Mouse (Mus musculus) lung, adult 18-20 months (tissue): ENCODE data around the gene Ankrd10.
"Not testable (repeated sequence)": the region's sequence is repeated elsewhere in the genome, so short reads cannot be mapped to it uniquely, and the experiment has no call there.

Experiments
- DNase-seq, 2 experiments: peaks; one replicate each; pipeline ENCODE4 v3.0.0; 2022; ENCODE audit warnings: mixed read lengths in 2 of 2

Ankrd10 gene

GRCm38 (mm10) chr8:11608848-11609247 is 26.7 kb downstream of the Ankrd10 start:
- no peak for DNase-seq

GRCm38 (mm10) chr8:11602006-11602680 is 33.4 kb downstream of the Ankrd10 start:
- peak; percentile 51 to 64 for DNase-seq

- no peak for DNase-seq
These were observed 35.1 kb downstream of the Ankrd10 start for GRCm38 (mm10) chr8:11600301-11600951.

DNA sequence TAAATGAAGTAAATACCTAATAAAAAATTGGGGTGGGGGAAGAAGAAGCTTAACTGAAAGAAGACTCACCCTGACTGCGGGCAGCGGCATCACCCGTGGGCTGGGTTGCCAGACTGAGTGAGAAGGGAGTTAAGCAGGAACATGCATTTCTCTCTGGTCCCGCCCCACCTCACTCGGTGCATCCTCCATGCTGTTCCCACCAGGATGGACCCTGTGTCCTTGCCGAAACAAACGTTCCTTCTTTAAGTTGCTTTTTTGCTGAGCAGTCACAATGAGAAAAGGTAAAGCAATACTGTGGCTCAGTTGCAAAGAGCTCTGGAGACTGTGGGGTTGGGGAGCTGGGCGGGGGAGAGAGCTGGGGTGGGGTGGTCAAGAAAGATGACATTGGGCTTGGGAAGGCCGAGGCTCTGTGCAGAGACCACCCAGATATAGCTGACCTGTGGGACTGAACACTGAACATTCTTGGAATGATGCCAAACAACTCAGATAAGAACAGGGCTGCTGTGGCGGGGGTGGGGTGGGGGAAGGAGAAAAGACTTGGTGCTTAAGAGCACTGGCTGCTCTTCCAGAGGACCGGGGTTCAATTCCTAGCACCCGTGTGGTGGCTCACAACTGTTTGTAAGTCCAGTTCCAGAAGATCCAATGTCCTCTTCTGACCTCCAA is 42.2 kb downstream of the Ankrd10 start:
- no peak for DNase-seq

GRCm38 (mm10) chr8:11592296-11592695 is 43.3 kb downstream of the Ankrd10 start:
- no peak for DNase-seq

GRCm38 (mm10) chr8:11591837-11592236 is 43.7 kb downstream of the Ankrd10 start:
- no peak for DNase-seq

- DNase-seq: no peak
These were observed 49.2 kb downstream of the Ankrd10 start for GRCm38 (mm10) chr8:11586374-11586745.

DNA sequence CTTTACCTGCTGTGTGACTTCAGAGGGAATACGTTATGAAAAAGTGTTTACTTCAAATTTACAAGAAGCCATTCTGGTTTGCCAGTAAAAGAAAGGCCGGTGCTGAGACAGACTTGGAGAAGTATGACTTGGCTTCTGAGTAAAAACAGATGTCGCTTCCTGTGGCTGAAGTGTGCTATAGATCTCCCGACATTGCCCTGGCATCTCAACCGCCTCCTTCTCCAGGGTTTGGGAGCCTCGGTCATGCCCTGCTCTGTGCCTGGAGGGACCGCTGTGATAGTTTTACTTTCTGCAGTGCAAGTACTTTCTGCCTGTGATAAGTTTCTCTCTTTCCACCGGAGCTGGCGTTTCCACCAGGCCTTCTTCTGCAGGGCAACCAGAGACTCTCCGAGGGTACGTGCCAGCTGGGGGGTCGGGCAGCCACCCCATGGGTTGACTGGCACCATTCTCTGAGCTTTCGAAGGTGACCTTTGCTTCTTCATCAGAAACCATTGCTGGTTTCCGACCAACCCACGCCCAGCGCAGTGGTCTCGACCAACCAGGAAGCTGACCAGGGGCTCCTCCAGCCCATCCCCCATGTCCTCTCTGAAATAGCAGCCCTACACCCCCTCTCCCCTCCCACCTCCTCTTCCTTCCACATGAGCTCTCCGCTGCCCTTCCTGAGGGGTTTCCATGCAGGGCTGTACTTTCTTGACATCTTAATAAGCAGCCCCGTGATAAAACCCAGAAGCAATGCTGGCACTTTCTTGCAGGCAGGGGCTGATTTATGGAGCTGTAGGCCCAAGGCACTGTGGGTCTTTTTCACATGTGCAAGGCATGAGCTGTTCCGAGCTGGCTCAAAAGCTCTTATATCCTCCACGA is 49.8 kb downstream of the Ankrd10 start:
- no peak for DNase-seq

GRCm38 (mm10) chr8:11575604-11576384 is 59.8 kb downstream of the Ankrd10 start:
- peak; percentile 26 to 48 for DNase-seq

DNA sequence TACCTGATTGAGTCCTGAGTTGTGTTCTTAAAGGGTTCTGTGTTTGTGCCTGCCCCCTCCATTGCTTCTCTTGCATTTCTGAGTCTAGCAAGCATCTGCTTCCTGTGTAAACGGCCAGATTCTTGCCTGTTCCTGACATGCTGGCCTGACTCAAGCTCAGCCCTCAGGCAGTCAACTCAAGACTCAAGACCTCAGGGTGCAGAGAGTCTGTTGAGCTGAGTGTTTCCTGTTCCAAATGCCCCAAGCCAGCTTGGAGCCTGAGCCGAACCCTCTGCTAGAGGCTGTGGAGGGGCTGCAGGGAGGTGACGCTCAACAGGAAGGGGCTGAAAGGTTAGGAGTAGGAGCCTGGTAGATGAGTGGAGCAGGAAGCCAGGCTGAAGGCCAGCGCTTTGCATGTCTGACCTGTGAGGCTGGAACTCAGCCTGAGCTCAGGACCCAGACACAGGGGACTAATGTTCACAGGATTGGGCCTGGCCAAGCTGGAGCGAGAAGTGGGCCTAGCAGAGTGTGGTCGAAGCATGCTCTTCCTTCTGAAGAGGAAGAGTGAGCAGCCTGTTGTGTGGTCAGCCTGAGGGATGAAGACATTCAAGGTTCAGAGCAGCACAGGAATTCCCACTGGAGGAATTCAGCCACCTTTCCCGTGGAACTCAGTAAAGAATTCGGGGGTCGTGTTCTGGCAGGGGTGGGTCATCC is 60.5 kb downstream of the Ankrd10 start:
- DNase-seq: no peak

DNA sequence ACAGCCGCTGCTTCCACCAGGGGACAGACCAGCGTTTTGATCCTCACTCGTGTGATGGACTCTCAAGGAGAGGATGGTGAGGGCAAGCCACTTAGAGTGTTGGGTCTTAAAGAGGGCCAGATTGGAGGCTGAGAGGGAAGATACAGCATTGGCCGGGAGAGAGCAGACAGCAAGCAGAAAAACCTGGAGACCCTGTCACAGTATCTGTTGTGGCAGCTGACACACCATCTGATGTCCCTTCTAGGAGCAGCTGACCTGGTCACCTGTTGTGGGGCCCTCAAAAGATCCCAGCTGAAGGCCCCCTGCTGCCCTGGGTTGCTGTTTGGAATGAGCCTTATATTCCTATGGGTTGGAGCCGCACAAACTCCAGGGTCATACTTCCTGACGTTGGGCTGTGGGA is 63.1 kb downstream of the Ankrd10 start:
- no peak for DNase-seq

DNA sequence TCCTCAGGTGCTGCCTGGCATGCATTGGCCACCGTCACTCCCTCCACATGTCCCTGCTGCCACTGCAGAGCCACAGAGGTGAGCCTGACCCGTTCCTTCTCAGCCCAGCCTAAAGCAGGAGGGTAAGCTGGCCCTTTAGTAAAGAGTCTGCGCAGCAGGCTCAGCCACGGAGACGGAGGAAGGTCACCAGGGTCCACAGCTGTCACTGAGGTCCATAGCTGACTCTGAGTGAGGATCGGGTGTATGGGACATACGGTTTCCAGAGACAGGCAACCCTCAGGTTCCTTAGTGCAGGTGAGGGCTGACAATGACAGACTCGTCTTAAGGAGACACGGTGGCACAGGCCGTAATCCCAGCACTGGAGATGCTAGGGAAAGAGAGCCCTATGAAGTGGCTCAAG is 63.6 kb downstream of the Ankrd10 start:
- DNase-seq: no peak

- DNase-seq: no peak
These were observed 64.8 kb downstream of the Ankrd10 start for GRCm38 (mm10) chr8:11570742-11571141.

DNA sequence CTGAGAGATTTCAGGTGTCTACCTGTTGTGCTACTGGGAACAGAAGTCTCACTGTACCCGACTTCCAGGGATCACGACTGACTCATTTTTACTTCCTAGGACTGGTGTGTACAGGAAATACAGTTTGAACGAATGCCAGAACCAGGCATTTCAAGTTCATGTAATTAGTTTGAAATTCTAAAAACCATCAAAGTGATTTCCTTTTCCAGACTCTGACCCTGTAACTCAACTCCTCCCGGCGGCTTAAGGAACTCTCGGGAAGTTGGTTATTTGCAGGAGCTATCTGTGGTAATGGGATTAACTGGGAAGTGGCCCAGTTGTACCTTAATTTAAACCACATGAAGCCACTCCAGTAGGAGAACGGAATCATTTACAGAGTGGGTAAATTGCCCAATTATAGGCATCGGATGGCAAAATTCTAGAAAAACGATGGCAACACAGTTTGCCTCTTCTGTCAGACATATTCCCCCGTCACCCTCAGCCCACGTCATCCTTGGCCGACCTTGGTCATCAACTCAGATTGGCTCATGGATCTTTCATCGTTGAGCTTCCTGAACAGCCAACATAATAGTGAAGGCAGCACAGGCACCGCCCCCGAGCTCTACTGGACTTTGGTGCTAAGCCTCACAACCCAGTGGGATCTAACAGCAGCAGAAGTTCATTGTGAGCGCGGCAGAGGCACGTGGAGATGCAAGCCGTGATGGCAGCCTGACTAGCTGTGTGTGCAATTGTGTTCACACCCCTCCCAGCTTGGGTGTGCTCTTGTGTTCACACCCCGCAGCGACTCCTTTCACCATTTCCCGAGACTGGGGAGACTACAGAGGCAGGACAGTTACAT is 66.1 kb downstream of the Ankrd10 start:
- DNase-seq: no peak

DNA sequence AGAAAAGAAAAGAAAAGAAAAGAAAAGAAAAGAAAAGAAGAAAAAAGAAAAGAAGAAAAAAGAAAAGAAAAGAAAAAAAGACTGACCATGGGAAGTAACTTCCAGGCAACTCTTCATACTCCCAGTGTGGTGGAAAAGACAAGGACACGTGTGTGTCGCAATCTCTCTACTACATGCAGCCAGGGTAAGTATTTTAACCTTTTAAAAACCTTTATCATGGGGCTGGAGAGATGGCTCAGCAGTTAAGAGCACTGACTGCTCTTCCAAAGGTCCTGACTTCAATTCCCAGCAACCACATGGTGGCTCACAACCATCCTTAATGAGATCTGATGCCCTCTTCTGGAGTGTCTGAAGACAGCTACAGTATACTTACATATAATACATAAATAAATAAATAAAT is 67.4 kb downstream of the Ankrd10 start:
- DNase-seq: not testable (repeated sequence)

- no peak for DNase-seq
These were observed 70.8 kb downstream of the Ankrd10 start for GRCm38 (mm10) chr8:11564721-11565120.

GRCm38 (mm10) chr8:11564236-11564635 is 71.3 kb downstream of the Ankrd10 start:
- DNase-seq: no peak
